Mouse (Mus musculus) heart, embryonic 13.5 days (tissue): ENCODE results near the gene Arl9. TPM values are rescaled to one million over a fixed set of nuclear protein-coding genes. Genes with fewer than 3 reads are reported as not detected.
"Not testable (repeated sequence)": the region's sequence is repeated elsewhere in the genome, so short reads cannot be mapped to it uniquely, and the experiment has no call there.

ENCODE experiments used
- ATAC-seq: fragments of 200-750 bp; cut with Nextera tagmentation; 2 replicates; pipeline ENCODE4 v1.8.0; 2017; ENCODE audit warnings: moderate TSS enrichment; ENCODE audit not compliant: insufficient number of reproducible peaks, low FRiP score, low TSS enrichment; ENCODE audit errors: extremely low read depth
- H3K27ac ChIP-seq: fragments of 300-500 bp; sonication (generic); replicated peaks from 2 replicates; pipeline ENCODE4 v1.5.1; 2015; ENCODE audit warnings: moderate library complexity, mild to moderate bottlenecking, inconsistent platforms
- H3K27me3 ChIP-seq: fragments of 300-500 bp; sonication (generic); replicated peaks from 2 replicates; pipeline ENCODE4 v1.6.1; 2015; ENCODE audit warnings: mild to moderate bottlenecking, inconsistent platforms
- H3K36me3 ChIP-seq: fragments of 300-500 bp; sonication (generic); 2 replicates; pipeline ENCODE4 v1.6.1; 2015; ENCODE audit warnings: mild to moderate bottlenecking, inconsistent platforms
- H3K4me1 ChIP-seq: fragments of 300-500 bp; sonication (generic); 2 replicates; pipeline ENCODE4 v1.6.1; 2015; ENCODE audit warnings: inconsistent platforms
- H3K4me2 ChIP-seq: fragments of 300-500 bp; sonication (generic); 2 replicates; pipeline ENCODE4 v1.6.1; 2015; ENCODE audit warnings: inconsistent platforms, mild to moderate bottlenecking, moderate library complexity
- H3K4me3 ChIP-seq: fragments of 300-500 bp; sonication (generic); 2 replicates; pipeline ENCODE4 v1.5.1; 2015; ENCODE audit warnings: moderate library complexity, mild to moderate bottlenecking, inconsistent platforms
- H3K9ac ChIP-seq: fragments of 300-500 bp; sonication (generic); 2 replicates; pipeline ENCODE4 v1.6.1; 2015; ENCODE audit warnings: inconsistent platforms, mild to moderate bottlenecking, moderate library complexity
- H3K9me3 ChIP-seq: fragments of 300-500 bp; sonication (generic); 2 replicates; pipeline ENCODE4 v1.6.1; 2016; ENCODE audit warnings: inconsistent platforms
- WGBS: fragments of 180-500 bp; shearing (Covaris S2); methylation state at CpG from one replicate; pipeline ENCODE4 v1.1.7; 2015; ENCODE audit warnings: mixed read lengths; 5-methylcytosine and 5-hydroxymethylcytosine counted together
- polyA plus RNA-seq: library from polyadenylated mRNA; unstranded; fragments of >200 nt; fragmentation: Nextera tagmentation; extraction: Ambion mirVana; gene quantifications from 2 replicates; pipeline ENCODE4 v1.2.1, GENCODE M21; 2015

Gene Arl9
- 0.31 TPM in 1 of 2 replicates, not detected in the other for polyA plus RNA-seq

DNA sequence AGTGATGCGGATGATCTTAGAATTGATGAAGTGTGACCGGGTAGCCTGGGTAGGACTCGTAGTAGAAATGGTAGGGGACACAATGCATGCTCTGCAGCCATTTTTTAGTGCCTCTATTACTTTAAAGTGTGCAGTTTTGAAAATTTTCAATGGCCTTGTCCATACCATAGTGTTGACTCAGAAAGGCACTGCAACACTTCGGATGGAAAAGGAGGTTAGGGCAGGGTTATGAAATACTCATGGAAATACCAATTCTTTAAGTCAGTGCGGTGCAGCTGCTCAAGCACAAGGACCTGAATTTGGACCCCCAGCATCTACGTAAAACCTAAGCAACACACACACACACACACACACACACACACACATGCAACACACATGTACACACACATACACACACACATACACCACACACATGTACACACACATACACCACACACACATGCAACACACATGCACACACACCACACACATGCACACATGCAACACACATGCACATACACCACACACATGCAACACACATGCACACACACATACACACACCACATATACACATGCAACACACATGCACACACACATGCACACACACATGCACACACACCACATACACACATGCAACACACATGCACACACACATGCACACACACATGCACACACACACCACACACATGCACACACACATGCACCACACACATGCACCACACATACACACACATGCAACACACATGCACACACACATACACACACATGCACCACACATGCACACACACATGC is at the start of gene Arl9:
Arl9 (plus strand) TSS at position 5 of the 771 bp plus-strand sequence.
- Histone ChIP-seq H3K4me1 (no peaks in the 10 kb centered on the region), H3K27ac (no peak within 1 kb of the TSS), H3K4me3 (no peak within 1 kb of the TSS), H3K9ac (no peak within 1 kb of the TSS), H3K27me3 (no peaks in the 10 kb centered on the region), H3K9me3 (no peaks in the 10 kb centered on the region), H3K36me3 (peaks cover 22% of the 10 kb centered on the region), H3K4me2 (no peak within 1 kb of the TSS)
- ATAC-seq: no peak
- WGBS: 86% methylated on average over 6 of the region's 6 CpGs

- Histone ChIP-seq H3K27me3 (no peaks in the 10 kb centered on the region), H3K4me1 (peaks cover 45% of the 10 kb centered on the region), H3K27ac (no peak overlapping the region), H3K4me2 (peak overlapping the region; percentile 30), H3K4me3 (no peak overlapping the region), H3K36me3 (peaks cover 54% of the 10 kb centered on the region), H3K9ac (peak overlapping the region; percentile 40; the same call in 1 of the 2 replicates), H3K9me3 (no peaks in the 10 kb centered on the region)
- WGBS: 69% methylated on average over 6 of the region's 6 CpGs
- no peak for ATAC-seq
Observed at GRCm38 (mm10) chr5:76954271-76954900, 49.5 kb upstream of the Arl9 start.

DNA sequence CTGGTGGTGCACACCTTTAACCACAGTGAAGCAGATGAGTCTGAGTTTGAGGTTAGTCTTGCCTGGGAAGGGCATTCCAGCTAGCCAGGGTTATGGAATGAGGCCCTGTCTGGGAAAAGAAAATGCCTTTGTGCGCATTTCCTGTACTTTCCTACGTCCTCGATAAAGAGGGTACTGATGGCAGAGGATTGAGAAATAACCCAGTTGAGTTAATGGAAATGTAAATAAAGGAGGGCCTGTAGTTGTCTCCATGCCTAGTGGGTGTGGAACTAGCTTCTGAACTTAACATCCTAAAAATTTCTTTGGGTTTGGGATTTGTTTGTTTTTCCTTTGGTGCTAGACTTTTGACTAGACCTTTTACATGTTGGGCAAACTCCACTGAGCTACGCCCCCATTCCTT is 48.4 kb upstream of the Arl9 start:
- 63% methylated on average over 4 of the region's 4 CpGs for WGBS
- H3K4me2 ChIP-seq: no peak overlapping the region
- peaks cover 35% of the 10 kb centered on the region for H3K4me1 ChIP-seq
- peak overlapping the region; percentile 48 for H3K27ac ChIP-seq
- 0 out of 2 replicates have a peak overlapping the region, but pooled peaks have one; percentile 10 for H3K9ac ChIP-seq
- H3K27me3 ChIP-seq: no peaks in the 10 kb centered on the region
- H3K9me3 ChIP-seq: no peaks in the 10 kb centered on the region
- no peak overlapping the region for H3K4me3 ChIP-seq
- H3K36me3 ChIP-seq: peaks cover 64% of the 10 kb centered on the region
- ATAC-seq: no peak

DNA sequence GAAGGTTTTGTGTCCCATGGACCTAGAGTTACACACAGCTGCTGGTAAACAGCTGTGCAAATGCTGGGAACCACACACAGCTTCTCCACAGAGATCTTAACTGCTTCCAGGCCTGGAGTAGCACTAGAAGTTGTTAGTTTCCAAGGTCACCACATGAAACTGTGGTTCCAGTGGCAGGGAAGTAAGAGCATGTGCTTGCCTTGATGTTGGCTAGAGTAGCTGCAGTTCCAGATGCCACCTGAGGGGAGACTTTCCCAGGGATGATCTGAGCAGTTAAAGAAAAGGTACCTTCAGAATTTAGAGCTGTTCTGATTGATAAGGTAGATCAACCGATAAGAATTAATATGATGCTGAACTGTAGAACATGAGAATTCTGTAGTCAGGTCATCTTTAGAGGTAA is 45.9 kb upstream of the Arl9 start:
- no peaks in the 10 kb centered on the region for H3K9me3 ChIP-seq
- peaks cover 26% of the 10 kb centered on the region for H3K4me1 ChIP-seq
- no peak overlapping the region for H3K9ac ChIP-seq
- H3K4me2 ChIP-seq: no peak overlapping the region
- WGBS: 90% methylated on average over 1 of the region's 1 CpGs
- peaks cover 89% of the 10 kb centered on the region for H3K36me3 ChIP-seq
- H3K27me3 ChIP-seq: no peaks in the 10 kb centered on the region
- no peak for ATAC-seq
- H3K4me3 ChIP-seq: no peak overlapping the region
- no peak overlapping the region for H3K27ac ChIP-seq

DNA sequence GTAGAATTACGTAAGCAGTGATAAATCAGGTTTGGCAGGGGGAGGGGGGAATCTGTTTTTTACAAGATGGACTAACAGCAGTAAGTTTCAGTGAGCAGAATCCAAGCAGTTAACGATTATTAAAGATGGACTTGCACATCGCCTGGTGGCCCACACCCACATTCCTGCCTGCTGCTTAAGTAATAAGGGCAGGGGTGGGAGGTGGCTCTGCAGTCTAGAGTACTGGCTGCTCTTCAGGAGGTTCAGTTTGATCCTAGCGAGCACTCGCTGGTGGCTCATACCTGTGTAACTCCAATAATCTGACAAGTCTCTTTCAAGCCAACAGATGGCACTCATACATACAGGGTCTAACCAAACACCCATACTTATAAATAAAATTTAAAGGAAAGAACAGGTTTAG is 44.3 kb upstream of the Arl9 start:
- no peak overlapping the region for H3K4me2 ChIP-seq
- no peaks in the 10 kb centered on the region for H3K9me3 ChIP-seq
- H3K9ac ChIP-seq: no peak overlapping the region
- H3K27me3 ChIP-seq: no peaks in the 10 kb centered on the region
- no peak for ATAC-seq
- no peak overlapping the region for H3K27ac ChIP-seq
- peaks cover 96% of the 10 kb centered on the region for H3K36me3 ChIP-seq
- 84% methylated on average over 5 of the region's 5 CpGs for WGBS
- H3K4me3 ChIP-seq: no peak overlapping the region
- H3K4me1 ChIP-seq: peaks cover 12% of the 10 kb centered on the region

DNA sequence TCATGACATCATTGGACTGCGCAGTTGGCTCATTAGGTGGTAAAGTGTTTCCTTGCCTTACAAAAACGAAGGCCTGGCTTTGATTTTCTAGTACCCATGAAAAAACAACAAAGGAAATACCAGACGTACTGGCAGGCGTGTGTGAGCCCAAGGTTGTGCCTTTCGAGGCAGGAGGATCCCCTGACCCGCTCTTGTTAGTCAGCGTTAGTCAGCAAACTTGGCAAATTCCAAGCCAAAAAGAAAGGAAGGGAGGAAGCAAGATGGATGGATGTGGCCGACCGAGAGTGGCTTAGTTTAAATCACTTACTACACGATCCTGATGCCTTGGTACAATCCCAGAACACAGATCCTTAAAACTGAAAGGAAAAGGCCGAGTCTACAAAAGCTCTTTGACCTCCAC is 41.3 kb upstream of the Arl9 start:
- H3K27me3 ChIP-seq: no peaks in the 10 kb centered on the region
- 81% methylated on average over 11 of the region's 11 CpGs for WGBS
- H3K36me3 ChIP-seq: peaks cover 95% of the 10 kb centered on the region
- no peak overlapping the region for H3K27ac ChIP-seq
- H3K4me2 ChIP-seq: no peak overlapping the region
- no peak for ATAC-seq
- H3K4me3 ChIP-seq: no peak overlapping the region
- H3K4me1 ChIP-seq: no peaks in the 10 kb centered on the region
- no peak overlapping the region for H3K9ac ChIP-seq
- H3K9me3 ChIP-seq: no peaks in the 10 kb centered on the region

DNA sequence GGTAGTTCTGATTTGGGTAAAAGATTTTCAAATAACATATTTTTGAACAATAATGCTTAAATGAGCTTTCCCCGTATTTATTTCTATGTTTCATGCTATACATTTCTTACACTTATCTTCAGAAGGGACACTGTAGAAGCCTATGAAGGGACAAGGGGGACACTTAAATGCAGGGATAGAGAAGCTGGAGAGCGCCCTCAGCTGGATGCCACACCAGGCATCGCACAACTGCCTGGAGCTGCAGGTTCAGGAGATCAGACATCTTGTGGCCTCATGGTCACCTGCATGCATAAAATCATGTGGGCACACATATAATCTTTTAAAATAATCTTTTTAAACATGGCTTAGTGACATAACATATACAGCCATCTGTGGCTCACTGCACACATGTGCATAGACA is 39.2 kb upstream of the Arl9 start:
- 89% methylated on average over 3 of the region's 3 CpGs for WGBS
- H3K36me3 ChIP-seq: peaks cover 97% of the 10 kb centered on the region

GRCm38 (mm10) chr5:76969250-76969649 is 34.6 kb upstream of the Arl9 start:
- no peaks in the 10 kb centered on the region for H3K27me3 ChIP-seq
- peaks cover 9% of the 10 kb centered on the region for H3K4me1 ChIP-seq
- no peak overlapping the region for H3K9ac ChIP-seq
- no peak overlapping the region for H3K4me3 ChIP-seq
- peaks cover 71% of the 10 kb centered on the region for H3K36me3 ChIP-seq
- no peak for ATAC-seq
- H3K4me2 ChIP-seq: no peak overlapping the region
- H3K9me3 ChIP-seq: no peaks in the 10 kb centered on the region
- H3K27ac ChIP-seq: no peak overlapping the region
- 78% methylated on average over 5 of the region's 5 CpGs for WGBS

More for the DNA sequence above, 39.2 kb upstream of the Arl9 start:
- Histone ChIP-seq H3K9me3 (no peaks in the 10 kb centered on the region), H3K4me1 (no peaks in the 10 kb centered on the region), H3K9ac (no peak overlapping the region), H3K27me3 (no peaks in the 10 kb centered on the region), H3K4me3 (no peak overlapping the region), H3K4me2 (no peak overlapping the region), H3K27ac (no peak overlapping the region)
- no peak for ATAC-seq

DNA sequence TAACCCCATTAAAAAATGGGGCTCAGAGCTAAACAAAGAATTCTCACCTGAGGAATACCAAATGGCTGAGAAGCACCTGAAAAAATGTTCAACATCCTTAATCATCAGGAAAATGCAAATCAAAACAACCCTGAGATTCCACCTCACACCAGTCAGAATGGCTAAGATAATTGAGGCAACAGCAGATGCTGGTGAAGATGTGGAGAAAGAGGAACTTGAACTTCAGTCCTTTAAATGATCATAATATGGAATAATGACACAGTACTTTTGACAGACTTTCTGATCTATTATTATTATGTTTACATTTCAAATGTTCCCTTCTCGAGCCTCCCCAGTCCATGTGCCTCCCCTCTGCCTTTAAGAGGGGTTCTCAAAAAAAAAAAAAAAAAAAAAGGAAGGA is 32.7 kb upstream of the Arl9 start:
- WGBS: 79% methylated on average over 1 of the region's 1 CpGs
- not testable (repeated sequence) for ATAC-seq, H3K9me3 ChIP-seq, H3K27me3 ChIP-seq, H3K27ac ChIP-seq, H3K4me2 ChIP-seq, H3K9ac ChIP-seq, H3K4me3 ChIP-seq
- Histone ChIP-seq H3K36me3 (peaks cover 54% of the 10 kb centered on the region), H3K4me1 (peaks cover 19% of the 10 kb centered on the region)

GRCm38 (mm10) chr5:76973488-76973887 is 30.4 kb upstream of the Arl9 start:
- H3K27ac ChIP-seq: no peak overlapping the region
- peaks cover 21% of the 10 kb centered on the region for H3K4me1 ChIP-seq
- WGBS: 58% methylated on average over 3 of the region's 3 CpGs
- peaks cover 51% of the 10 kb centered on the region for H3K36me3 ChIP-seq
- H3K4me3 ChIP-seq: peak overlapping the region; percentile 95
- H3K27me3 ChIP-seq: no peaks in the 10 kb centered on the region
- H3K9ac ChIP-seq: peak overlapping the region; percentile 97
- no peaks in the 10 kb centered on the region for H3K9me3 ChIP-seq
- ATAC-seq: no peak
- H3K4me2 ChIP-seq: peak overlapping the region; percentile 96

GRCm38 (mm10) chr5:76974207-76974553 is 29.7 kb upstream of the Arl9 start:
- peaks cover 51% of the 10 kb centered on the region for H3K36me3 ChIP-seq
- peak overlapping the region; percentile 97 for H3K9ac ChIP-seq
- no peaks in the 10 kb centered on the region for H3K9me3 ChIP-seq
- H3K27me3 ChIP-seq: no peaks in the 10 kb centered on the region
- WGBS: 2% methylated on average over 17 of the region's 17 CpGs
- ATAC-seq: 0 out of 2 replicates have a peak, but pooled peaks have one; percentile 13
- H3K4me1 ChIP-seq: peaks cover 21% of the 10 kb centered on the region
- peak overlapping the region; percentile 95 for H3K4me3 ChIP-seq
- peak overlapping the region; percentile 96 for H3K4me2 ChIP-seq
- peak overlapping the region; percentile 95; the same call in 1 of the 2 replicates for H3K27ac ChIP-seq
